Mouse (Mus musculus) kidney, adult 2 months (tissue): Measurements from ENCODE around the gene Rbl2.

Experiments used
- CTCF ChIP-seq: fragments of 200-500 bp; conservative IDR thresholded peaks from 2 replicates; pipeline ENCODE4 v1.5.1; 2011; ENCODE audit warnings: low read depth, mild to moderate bottlenecking, control low read depth, low read length, moderate library complexity, mixed read lengths; ENCODE audit not compliant: insufficient read depth, insufficient read length
- POLR2A ChIP-seq: fragments of 200-500 bp; IDR thresholded peaks from one replicate; pipeline ENCODE4 v1.6.1; 2011; ENCODE audit warnings: low read depth, low read length, control low read depth

DNA sequence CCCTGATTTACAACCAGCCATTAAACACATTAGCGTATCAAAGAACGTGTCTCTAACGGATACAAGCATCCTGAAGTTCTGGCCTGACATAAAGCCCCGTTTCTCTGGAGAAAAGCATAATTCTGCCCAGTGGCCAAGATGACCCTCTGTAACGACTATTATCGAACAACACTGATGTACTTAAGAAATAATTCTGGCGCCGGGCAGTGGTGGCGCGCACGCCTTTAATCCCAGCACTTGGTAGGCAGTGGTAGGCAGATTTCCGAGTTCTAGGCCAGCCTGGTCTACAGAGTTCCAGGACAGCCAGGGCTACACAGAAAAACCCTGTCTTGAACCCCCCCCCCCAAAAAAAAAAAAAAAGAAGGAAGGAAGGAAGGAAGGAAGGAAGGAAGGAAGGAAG is 64.8 kb downstream of the Rbl2 start:
- TF ChIP-seq CTCF, result no peak
- no peak for TF ChIP-seq POLR2A
